Mouse (Mus musculus) small intestine, adult 2 months (tissue): ENCODE data around the gene Rnf167. TPM values are rescaled to one million over a fixed set of nuclear protein-coding genes. Genes with fewer than 3 reads are reported as not detected.

Source experiments
- H3K27ac ChIP-seq: fragments of 200-500 bp; 2 replicates; pipeline ENCODE4 v1.5.1; 2012; ENCODE audit warnings: low read depth, low read length, control low read depth, inconsistent platforms; ENCODE audit not compliant: insufficient read depth
- H3K27me3 ChIP-seq: fragments of 200-500 bp; 2 replicates; pipeline ENCODE4 v1.6.1; 2012; ENCODE audit warnings: mild to moderate bottlenecking, moderate library complexity, low read length, inconsistent platforms; ENCODE audit not compliant: control insufficient read depth, insufficient read depth
- H3K36me3 ChIP-seq: fragments of 200-500 bp; 2 replicates; pipeline ENCODE4 v1.6.1; 2012; ENCODE audit warnings: mild to moderate bottlenecking, low read length, control low read depth, inconsistent platforms; ENCODE audit not compliant: control insufficient read depth, insufficient read depth
- H3K4me1 ChIP-seq: fragments of 200-500 bp; 2 replicates; pipeline ENCODE4 v1.6.1; 2012; ENCODE audit warnings: low read length, inconsistent platforms, mixed read lengths; ENCODE audit not compliant: control insufficient read depth, insufficient read depth, insufficient read length
- H3K4me3 ChIP-seq: fragments of 200-500 bp; 2 replicates; pipeline ENCODE4 v1.5.1; 2012; ENCODE audit warnings: low read depth, mild to moderate bottlenecking, control low read depth, inconsistent platforms, low read length, moderate library complexity
- CTCF ChIP-seq: fragments of 200-500 bp; IDR thresholded peaks from 2 replicates; pipeline ENCODE4 v1.5.1; 2012; ENCODE audit warnings: low read depth, mild to moderate bottlenecking, control low read depth, inconsistent platforms, low read length, moderate library complexity, mixed read lengths; ENCODE audit not compliant: insufficient replicate concordance, insufficient read length; ENCODE audit errors: extremely low read depth
- POLR2A ChIP-seq: fragments of 200-500 bp; IDR thresholded peaks from 2 replicates; pipeline ENCODE4 v1.6.1; 2012; ENCODE audit warnings: low read depth, mild to moderate bottlenecking, control low read depth, inconsistent platforms, low read length, moderate library complexity
- WGBS: fragments of 180-500 bp; shearing (Covaris S2); methylation state at CpG from one replicate; pipeline ENCODE4 v1.1.7; 2018; 5-methylcytosine and 5-hydroxymethylcytosine counted together
- polyA plus RNA-seq: library from polyadenylated mRNA; depleted of rRNA; stranded (reverse); fragments of >200 nt; gene quantifications from 2 replicates; pipeline ENCODE4 v1.2.3, GENCODE M21; 2012

The Rnf167 gene
- polyA plus RNA-seq, 1 experiment: 114 TPM

DNA sequence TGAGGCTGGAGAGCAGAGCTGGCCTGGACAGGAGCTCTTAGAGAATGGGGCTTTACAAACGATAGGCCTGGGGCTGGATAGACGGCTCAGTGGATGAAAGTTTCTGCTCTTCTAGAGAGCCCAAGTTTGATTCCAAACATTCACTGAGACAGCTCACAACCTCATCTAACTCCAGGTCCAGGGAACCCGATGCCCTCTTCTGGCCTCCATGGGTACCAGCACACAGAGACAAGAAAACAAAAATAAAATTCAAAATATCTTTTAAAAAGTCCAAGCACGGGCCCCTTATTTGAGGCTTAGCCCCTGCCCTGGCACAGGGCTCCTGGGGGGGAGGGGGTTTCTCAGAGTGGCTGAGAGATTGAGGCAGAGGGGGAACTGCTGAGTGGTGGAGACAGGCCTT, 36.3 kb upstream of the Rnf167 start:
- WGBS: 90% methylated on average over 4 of the region's 4 CpGs
- no peaks in the 10 kb centered on the region for H3K27me3 ChIP-seq
- H3K4me1 ChIP-seq: peaks cover 12% of the 10 kb centered on the region
- H3K27ac ChIP-seq: no peak overlapping the region
- no peak for TF ChIP-seq POLR2A
- TF ChIP-seq CTCF: peak; percentile 17; the same call in 1 of the 2 replicates
- no peak overlapping the region for H3K4me3 ChIP-seq
- peaks cover 69% of the 10 kb centered on the region for H3K36me3 ChIP-seq

GRCm38 (mm10) chr11:70612505-70612904, 34.5 kb upstream of the Rnf167 start:
- WGBS: 83% methylated on average over 7 of the region's 7 CpGs
- H3K4me3 ChIP-seq: no peak overlapping the region
- H3K36me3 ChIP-seq: peaks cover 56% of the 10 kb centered on the region
- no peaks in the 10 kb centered on the region for H3K27me3 ChIP-seq
- peaks cover 10% of the 10 kb centered on the region for H3K4me1 ChIP-seq
- TF ChIP-seq CTCF (no peak), POLR2A (no peak)
- H3K27ac ChIP-seq: no peak overlapping the region

DNA sequence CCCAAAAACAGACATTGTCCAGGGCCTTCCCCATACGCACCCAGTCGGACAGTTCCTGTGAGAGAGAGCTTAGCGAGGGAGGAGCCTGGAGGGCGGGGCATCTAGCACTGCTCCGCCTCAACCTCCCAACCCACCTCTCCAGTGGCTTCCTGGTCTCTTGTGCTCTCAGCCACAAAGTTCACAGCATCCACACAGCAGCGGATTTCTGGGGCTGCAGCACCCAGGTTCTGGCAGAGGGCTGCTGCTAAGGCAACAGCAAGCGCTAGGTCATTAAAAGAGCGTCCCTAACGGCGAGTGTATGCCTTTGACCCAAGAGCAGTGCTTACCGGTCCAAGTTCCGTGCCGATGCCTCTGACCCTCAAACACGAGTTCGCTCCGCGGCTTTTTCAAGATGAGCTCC, 32.0 kb upstream of the Rnf167 start:
- TF ChIP-seq POLR2A (peak; percentile 17; the same call in 1 of the 2 replicates), CTCF (no peak)

DNA sequence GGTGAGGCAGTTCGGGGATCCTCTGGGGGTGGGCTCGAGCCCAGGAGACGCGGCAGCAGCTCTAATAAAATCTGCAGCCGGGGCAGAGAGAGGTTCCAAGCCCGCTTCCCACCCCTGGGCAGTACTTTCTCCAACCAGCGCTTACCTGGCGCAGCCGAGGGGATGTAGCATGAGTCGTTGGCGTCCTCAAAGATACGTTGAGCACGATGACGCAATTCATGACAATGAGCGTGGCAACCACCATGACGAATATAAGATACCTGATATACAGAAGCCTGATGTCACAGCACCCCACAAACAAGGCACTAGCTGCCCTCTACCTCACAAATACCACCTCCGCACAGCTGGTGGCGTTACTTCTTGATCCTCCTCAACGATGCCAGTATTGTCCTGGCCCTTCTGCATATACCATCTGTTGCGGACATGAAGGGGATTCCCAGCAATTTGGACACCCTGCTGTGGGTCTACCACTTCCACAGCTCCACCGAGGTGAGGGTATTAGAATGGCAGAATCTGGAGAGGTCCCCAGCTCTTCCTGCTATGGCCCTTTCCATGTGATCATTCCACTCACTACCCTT, 31.4 kb upstream of the Rnf167 start, which contains the start of gene 4930544D05Rik:
Gene 4930544D05Rik (plus strand): TSS at position 333 of the 578 bp plus-strand sequence.
- H3K27ac ChIP-seq: 0 out of 2 replicates have a peak within 1 kb of the TSS, but pooled peaks have one; percentile 17
- peaks cover 10% of the 10 kb centered on the region for H3K4me1 ChIP-seq
- TF ChIP-seq POLR2A (no peak), CTCF (no peak)
- 13% methylated on average over 21 of the region's 21 CpGs for WGBS
- peaks cover 25% of the 10 kb centered on the region for H3K36me3 ChIP-seq
- no peaks in the 10 kb centered on the region for H3K27me3 ChIP-seq
- peak within 1 kb of the TSS; percentile 66 for H3K4me3 ChIP-seq

More for the DNA sequence above, 32.0 kb upstream of the Rnf167 start:
- Histone ChIP-seq H3K27me3 (no peaks in the 10 kb centered on the region), H3K36me3 (peaks cover 31% of the 10 kb centered on the region), H3K27ac (0 out of 2 replicates have a peak overlapping the region, but pooled peaks have one; percentile 17), H3K4me1 (peaks cover 10% of the 10 kb centered on the region), H3K4me3 (peak overlapping the region; percentile 66)
- WGBS: 1% methylated on average over 17 of the region's 17 CpGs

GRCm38 (mm10) chr11:70619101-70619500, 27.9 kb upstream of the Rnf167 start, which contains the start of gene Chrne:
Chrne (minus strand) TSS chr11:70619216.
- H3K27ac ChIP-seq: no peak within 1 kb of the TSS
- H3K4me1 ChIP-seq: peaks cover 26% of the 10 kb centered on the region
- WGBS: 83% methylated on average over 1 of the region's 1 CpGs
- H3K36me3 ChIP-seq: no peaks in the 10 kb centered on the region
- H3K27me3 ChIP-seq: no peaks in the 10 kb centered on the region
- H3K4me3 ChIP-seq: no peak within 1 kb of the TSS
- TF ChIP-seq POLR2A (no peak), CTCF (no peak)

DNA sequence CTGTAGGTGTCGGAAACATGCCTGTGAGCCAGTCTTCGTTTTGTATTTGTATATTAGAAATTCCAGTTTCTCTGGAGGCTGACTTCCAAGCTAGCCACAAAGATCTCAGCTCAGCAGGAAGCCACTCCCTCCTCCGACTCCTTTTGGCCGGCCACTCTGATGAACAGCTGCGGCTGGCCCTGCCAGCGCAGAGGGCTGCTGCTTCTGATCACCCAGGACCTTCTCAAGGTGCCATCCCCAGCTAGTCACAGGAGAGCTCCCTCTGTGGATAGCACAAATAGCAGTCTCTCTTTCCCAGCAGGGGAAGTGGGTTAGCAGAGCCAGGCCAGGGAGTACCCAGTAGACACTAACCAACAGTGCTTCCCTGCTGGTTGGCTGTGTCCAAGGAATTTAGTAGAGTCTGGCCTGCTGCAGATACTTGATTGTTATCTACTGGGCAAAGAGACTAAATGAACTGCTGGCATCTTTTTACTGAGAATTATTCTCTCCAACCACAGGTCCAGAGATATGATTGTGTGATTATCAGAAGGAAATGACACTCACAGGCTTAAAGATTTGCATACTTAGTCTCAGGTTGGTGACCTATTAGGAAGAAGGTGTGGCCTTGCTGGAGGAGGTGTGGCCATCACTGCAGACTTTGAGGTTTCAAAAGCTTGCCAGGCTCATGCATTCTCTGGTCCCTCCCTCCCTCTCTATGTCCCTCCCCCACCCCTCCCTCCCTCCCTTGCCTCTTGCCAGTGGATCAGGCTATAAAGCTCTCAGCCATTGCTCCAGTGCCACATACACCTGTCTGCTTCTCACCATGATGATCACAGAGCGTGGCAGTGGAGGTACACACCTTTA, 24.8 kb upstream of the Rnf167 start:
- no peak for TF ChIP-seq CTCF
- no peak for TF ChIP-seq POLR2A
- Histone ChIP-seq H3K4me1 (peaks cover 26% of the 10 kb centered on the region), H3K36me3 (no peaks in the 10 kb centered on the region), H3K27me3 (no peaks in the 10 kb centered on the region), H3K4me3 (no peak overlapping the region), H3K27ac (peak overlapping the region; percentile 92)
- 19% methylated on average over 7 of the region's 7 CpGs for WGBS
